Comparison of ENCODE assay signal across 10 mouse cellular contexts in genomic region chr11:6677530-6677929, GRCm38 (mm10). TPM values are rescaled to one million over a fixed set of nuclear protein-coding genes. Genes with fewer than 3 reads are reported as not detected.
DNase-seq lines count a peak whose midpoint lies in the region; ATAC-seq and TF ChIP-seq lines count a peak whose summit lies in the region.
"Had no signal": no experiment of that assay in that cellular context is flagged by ENCODE, and none has a peak within 500 bp of the region (broad histone marks: within the 10 kb centered on the region; RNA-seq: fewer than 3 reads in every experiment).

No protein-coding gene starts in this region.

- WGBS in neural tube, embryonic 13.5 days: 27% methylated on average over 7 of the region's 7 CpGs
- 40% methylated on average over 7 of the region's 7 CpGs for WGBS in olfactory bulb, adult 2 months

- no peak overlapping the region for H3K9ac ChIP-seq in neural tube, embryonic 13.5 days
- H3K9ac ChIP-seq: liver, embryonic 13.5 days; stomach, embryonic 15.5 days had no signal

- no peak overlapping the region for H3K4me3 ChIP-seq in neural tube, embryonic 13.5 days
- no peak overlapping the region for H3K4me3 ChIP-seq in olfactory bulb, adult 2 months (ENCODE audit: insufficient read depth, low read depth, low read length)
- H3K4me3 ChIP-seq: liver, embryonic 13.5 days; stomach, embryonic 15.5 days had no signal

- no peaks in the 10 kb centered on the region for H3K9me3 ChIP-seq in neural tube, embryonic 13.5 days
- H3K9me3 ChIP-seq: liver, embryonic 13.5 days; stomach, embryonic 15.5 days had no signal

- H3K36me3 ChIP-seq in neural tube, embryonic 13.5 days: no peaks in the 10 kb centered on the region
- H3K36me3 ChIP-seq: liver, embryonic 13.5 days; stomach, embryonic 15.5 days had no signal

- H3K27ac ChIP-seq in neural tube, embryonic 13.5 days (replicated peaks): no peak overlapping the region
- H3K27ac ChIP-seq in olfactory bulb, adult 2 months (ENCODE audit: insufficient read depth, low read depth, low read length): no peak overlapping the region
- H3K27ac ChIP-seq: liver, embryonic 13.5 days; stomach, embryonic 15.5 days had no signal

- H3K4me1 ChIP-seq in neural tube, embryonic 13.5 days (replicated peaks): peaks cover 11% of the 10 kb centered on the region
- no peaks in the 10 kb centered on the region for H3K4me1 ChIP-seq in olfactory bulb, adult 2 months (ENCODE audit: control insufficient read depth, insufficient read depth, low read length)
- H3K4me1 ChIP-seq: stomach, embryonic 15.5 days had no signal

- no peak for TF ChIP-seq POLR2A in olfactory bulb, adult 2 months (IDR thresholded peaks at IDR 0.05; ENCODE audit: insufficient read depth, low read depth, low read length)

- DNase-seq in adrenal gland, adult 2 months: peak; percentile 60
- DNase-seq in adrenal gland, adult 18-20 months (ENCODE audit: low spot score in 2 of 2): no peak
- DNase-seq in neural tube, embryonic 10.5 days (ENCODE audit: extremely low spot score, low spot score): no peak
- DNase-seq in kidney, postnatal 10 days: peak; percentile 79
- DNase-seq in layer of hippocampus, adult 11-12 months (ENCODE audit: low spot score): no peak
- no peak for DNase-seq in thymus, adult 18-20 months
- DNase-seq: liver, embryonic 13.5 days had no signal

- peak; percentile 31; the same call in 1 of the 2 replicates for TF ChIP-seq CTCF in olfactory bulb, adult 2 months (IDR thresholded peaks at IDR 0.05; ENCODE audit: insufficient read depth, low read depth, low read length)

- peak; percentile 32; the same call in 1 of the 2 replicates for ATAC-seq in neural tube, embryonic 13.5 days (ENCODE audit: low read depth)

- no peaks in the 10 kb centered on the region for H3K27me3 ChIP-seq in neural tube, embryonic 13.5 days
- H3K27me3 ChIP-seq: liver, embryonic 13.5 days; stomach, embryonic 15.5 days had no signal

- H3K4me2 ChIP-seq in neural tube, embryonic 13.5 days: no peak overlapping the region
- H3K4me2 ChIP-seq: liver, embryonic 13.5 days; stomach, embryonic 15.5 days had no signal

RNA-seq across cellular contexts. Expression of gene Ramp3, which starts 19.2 kb away (rescaled TPM):
- total RNA-seq in adrenal gland, adult 2 months (2021): 10 to 100 TPM; 15.9 to 21.7 TPM
- polyA plus RNA-seq in adrenal gland, adult 2 months (2012; rRNA removed): 25.3 and 30.7 TPM in 2 replicates
- total RNA-seq in adrenal gland, adult 18-20 months (2021): 10 to 100 TPM; 18.8 to 20.3 TPM
- 23.8 and 25.7 TPM in 2 replicates for polyA plus RNA-seq in neural tube, embryonic 13.5 days (2015; fragmentation: Nextera tagmentation; extraction: Ambion mirVana)
- polyA plus RNA-seq in olfactory bulb, adult 2 months (2012; ENCODE audit: insufficient read depth, insufficient read length, low replicate concordance, missing spikeins): not detected in 2 replicates
- polyA plus RNA-seq: liver, embryonic 13.5 days had no signal

RNA-seq across cellular contexts. Expression of gene Wap, which starts 39.1 kb away (rescaled TPM):
- total RNA-seq in adrenal gland, adult 2 months (2021): not detected
- not detected in 2 replicates for polyA plus RNA-seq in adrenal gland, adult 2 months (2012; rRNA removed)
- not detected for total RNA-seq in adrenal gland, adult 18-20 months (2021)
- not detected in 2 replicates for polyA plus RNA-seq in neural tube, embryonic 13.5 days (2015; fragmentation: Nextera tagmentation; extraction: Ambion mirVana)
- polyA plus RNA-seq in olfactory bulb, adult 2 months (2012; ENCODE audit: insufficient read depth, insufficient read length, low replicate concordance, missing spikeins): not detected in 2 replicates
- polyA plus RNA-seq: liver, embryonic 13.5 days; stomach, embryonic 15.5 days had no signal

RNA-seq across cellular contexts. Expression of gene Tbrg4, which starts 51.7 kb away (rescaled TPM):
- total RNA-seq in adrenal gland, adult 2 months (2021): 10 to 100 TPM; 68.2 to 82.2 TPM
- 91.3 and 92.6 TPM in 2 replicates for polyA plus RNA-seq in adrenal gland, adult 2 months (2012; rRNA removed)
- total RNA-seq in adrenal gland, adult 18-20 months (2021): 10 to 100 TPM; 67.7 to 77.0 TPM
- 29.9 and 31.7 TPM in 2 replicates for polyA plus RNA-seq in neural tube, embryonic 13.5 days (2015; fragmentation: Nextera tagmentation; extraction: Ambion mirVana)
- polyA plus RNA-seq in olfactory bulb, adult 2 months (2012; ENCODE audit: insufficient read depth, insufficient read length, low replicate concordance, missing spikeins): not detected in 2 replicates

Comparison
In these comparisons a context has a peak if more than half of its experiments do, and no peak if none do; other contexts are left out.
1. DNase-seq: peak in adrenal gland, adult 2 months (single experiment) and kidney, postnatal 10 days (single experiment); none in adrenal gland, adult 18-20 months (0 of 2), neural tube, embryonic 10.5 days (single experiment), layer of hippocampus, adult 11-12 months (single experiment) and thymus, adult 18-20 months (0 of 2).
2. RNA of gene Ramp3, which starts 19.2 kb away (polyA plus RNA-seq): 25.3 to 30.7 TPM in adrenal gland, adult 2 months and 23.8 to 25.7 TPM in neural tube, embryonic 13.5 days; not detected in olfactory bulb, adult 2 months; every median in the first group is over 10 times any median in the second.